Mouse (Mus musculus) lung, embryonic 15.5 days (tissue): ENCODE results near the gene Npm1. TPM values are rescaled to one million over a fixed set of nuclear protein-coding genes. Genes with fewer than 3 reads are reported as not detected.
A peak's percentile ranks its signal among the peaks of the same experiment; 100 is the strongest.

ENCODE experiments used
- ATAC-seq: fragments of 200-750 bp; cut with Nextera tagmentation; 2 replicates; pipeline ENCODE4 v1.8.0; 2017; ENCODE audit warnings: moderate number of reproducible peaks, borderline replicate concordance; ENCODE audit not compliant: low FRiP score, low TSS enrichment; ENCODE audit errors: extremely low read depth
- H3K27ac ChIP-seq: fragments of 300-500 bp; sonication (generic); 2 replicates; pipeline ENCODE4 v1.5.1; 2015; ENCODE audit warnings: moderate library complexity, mild to moderate bottlenecking, inconsistent platforms
- H3K27me3 ChIP-seq: fragments of 300-500 bp; sonication (generic); 2 replicates; pipeline ENCODE4 v1.6.1; 2015; ENCODE audit warnings: inconsistent platforms
- H3K36me3 ChIP-seq: fragments of 300-500 bp; sonication (generic); 2 replicates; pipeline ENCODE4 v1.6.1; 2015; ENCODE audit warnings: inconsistent platforms
- H3K4me1 ChIP-seq: fragments of 300-500 bp; sonication (generic); 2 replicates; pipeline ENCODE4 v1.6.1; 2015; ENCODE audit warnings: inconsistent platforms
- H3K4me2 ChIP-seq: fragments of 300-500 bp; sonication (generic); 2 replicates; pipeline ENCODE4 v1.6.1; 2015; ENCODE audit warnings: inconsistent platforms, mild to moderate bottlenecking, moderate library complexity
- H3K4me3 ChIP-seq: fragments of 300-500 bp; sonication (generic); 2 replicates; pipeline ENCODE4 v1.5.1; 2015; ENCODE audit warnings: mild to moderate bottlenecking, inconsistent platforms
- H3K9ac ChIP-seq: fragments of 300-500 bp; sonication (generic); 2 replicates; pipeline ENCODE4 v1.6.1; 2015; ENCODE audit warnings: inconsistent platforms
- H3K9me3 ChIP-seq: fragments of 300-500 bp; sonication (generic); 2 replicates; pipeline ENCODE4 v1.6.1; 2016; ENCODE audit warnings: inconsistent platforms
- WGBS: fragments of 180-500 bp; shearing (Covaris S2); methylation state at CpG from one replicate; pipeline ENCODE4 v1.1.7; 2015; 5-methylcytosine and 5-hydroxymethylcytosine counted together
- polyA plus RNA-seq: library from polyadenylated mRNA; unstranded; fragments of >200 nt; fragmentation: Nextera tagmentation; extraction: Ambion mirVana; gene quantifications from 2 replicates; pipeline ENCODE4 v1.2.1, GENCODE M21; 2015

Npm1 gene
- polyA plus RNA-seq = 921 and 961 TPM in 2 replicates

DNA sequence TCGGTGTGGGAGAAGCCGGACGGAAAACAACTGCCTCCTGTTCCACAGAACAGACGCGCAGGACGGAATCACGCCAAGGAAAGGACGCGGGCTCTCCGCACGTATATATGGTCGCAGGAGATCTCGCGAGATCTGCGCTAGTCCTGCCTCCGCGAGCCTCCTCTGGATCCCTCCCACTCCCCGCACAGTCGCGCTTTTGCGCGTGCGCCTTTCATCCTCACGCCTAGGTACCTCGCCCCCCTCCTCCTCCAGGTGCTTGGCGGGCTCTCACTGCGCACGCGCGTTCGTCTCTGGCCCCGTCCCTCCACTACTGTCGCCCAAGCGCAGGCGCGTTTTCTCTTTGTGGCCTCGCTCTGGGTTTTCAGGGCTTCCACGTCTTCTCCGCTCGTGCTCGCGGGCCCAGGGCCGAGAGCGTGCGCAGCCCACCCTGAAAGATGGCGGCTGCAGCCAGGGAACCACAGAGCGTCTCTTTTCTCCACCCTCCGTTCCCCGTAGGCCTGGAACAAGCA, at the start of gene Npm1:
Npm1 (minus strand) TSS at position 209 of the 509 bp plus-strand sequence.
- peak; percentile 97 for ATAC-seq
- Histone ChIP-seq H3K9me3 (no peaks in the 10 kb centered on the region), H3K36me3 (peaks cover 30% of the 10 kb centered on the region), H3K4me1 (peaks cover 15% of the 10 kb centered on the region), H3K4me3 (peak within 1 kb of the TSS; percentile 98), H3K27me3 (no peaks in the 10 kb centered on the region), H3K9ac (peak within 1 kb of the TSS; percentile 92), H3K27ac (peak within 1 kb of the TSS; percentile 91), H3K4me2 (peak within 1 kb of the TSS; percentile 73)
- 3% methylated on average over 49 of the region's 49 CpGs for WGBS

GRCm38 (mm10) chr11:33207411-33207810, 44.4 kb upstream of the Npm1 start:
- Histone ChIP-seq H3K4me2 (no peak overlapping the region), H3K4me1 (peaks cover 14% of the 10 kb centered on the region), H3K27ac (no peak overlapping the region), H3K27me3 (peaks cover 63% of the 10 kb centered on the region), H3K4me3 (no peak overlapping the region), H3K9ac (no peak overlapping the region), H3K36me3 (no peaks in the 10 kb centered on the region), H3K9me3 (no peaks in the 10 kb centered on the region)
- ATAC-seq = no peak
- WGBS = 74% methylated on average over 2 of the region's 2 CpGs

DNA sequence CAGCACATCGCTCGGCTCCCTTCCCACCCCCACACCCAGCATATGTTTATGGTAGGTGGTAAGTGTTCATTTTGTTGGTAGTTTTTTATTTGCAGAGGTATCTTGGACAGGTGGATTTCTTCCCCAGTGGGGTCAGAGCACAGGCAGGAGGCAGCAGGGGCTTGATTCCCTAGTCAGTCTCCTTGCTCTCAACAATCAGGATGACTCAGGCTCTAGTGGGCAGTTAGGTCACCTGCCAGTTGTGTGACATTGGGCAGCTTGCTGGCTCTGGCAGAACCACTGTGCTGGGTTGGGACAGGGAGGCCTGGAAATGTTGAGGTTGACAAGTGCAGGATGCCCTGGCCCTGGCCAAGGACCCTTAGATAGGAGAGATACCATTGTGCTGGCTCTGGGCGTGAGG, 42.0 kb upstream of the Npm1 start:
- Histone ChIP-seq H3K4me3 (no peak overlapping the region), H3K36me3 (no peaks in the 10 kb centered on the region), H3K27me3 (peaks cover 88% of the 10 kb centered on the region), H3K4me2 (no peak overlapping the region), H3K4me1 (peaks cover 33% of the 10 kb centered on the region), H3K27ac (no peak overlapping the region), H3K9ac (no peak overlapping the region), H3K9me3 (no peaks in the 10 kb centered on the region)
- no peak for ATAC-seq
- WGBS = 10% methylated on average over 3 of the region's 3 CpGs

GRCm38 (mm10) chr11:33204329-33204705, 41.3 kb upstream of the Npm1 start:
- H3K4me3 ChIP-seq = no peak overlapping the region
- no peak overlapping the region for H3K27ac ChIP-seq
- peaks cover 37% of the 10 kb centered on the region for H3K4me1 ChIP-seq
- H3K27me3 ChIP-seq = peaks cover 94% of the 10 kb centered on the region
- under 1% methylated on average over 18 of the region's 18 CpGs for WGBS
- no peak overlapping the region for H3K4me2 ChIP-seq
- ATAC-seq = no peak
- no peak overlapping the region for H3K9ac ChIP-seq
- H3K36me3 ChIP-seq = no peaks in the 10 kb centered on the region
- no peaks in the 10 kb centered on the region for H3K9me3 ChIP-seq

DNA sequence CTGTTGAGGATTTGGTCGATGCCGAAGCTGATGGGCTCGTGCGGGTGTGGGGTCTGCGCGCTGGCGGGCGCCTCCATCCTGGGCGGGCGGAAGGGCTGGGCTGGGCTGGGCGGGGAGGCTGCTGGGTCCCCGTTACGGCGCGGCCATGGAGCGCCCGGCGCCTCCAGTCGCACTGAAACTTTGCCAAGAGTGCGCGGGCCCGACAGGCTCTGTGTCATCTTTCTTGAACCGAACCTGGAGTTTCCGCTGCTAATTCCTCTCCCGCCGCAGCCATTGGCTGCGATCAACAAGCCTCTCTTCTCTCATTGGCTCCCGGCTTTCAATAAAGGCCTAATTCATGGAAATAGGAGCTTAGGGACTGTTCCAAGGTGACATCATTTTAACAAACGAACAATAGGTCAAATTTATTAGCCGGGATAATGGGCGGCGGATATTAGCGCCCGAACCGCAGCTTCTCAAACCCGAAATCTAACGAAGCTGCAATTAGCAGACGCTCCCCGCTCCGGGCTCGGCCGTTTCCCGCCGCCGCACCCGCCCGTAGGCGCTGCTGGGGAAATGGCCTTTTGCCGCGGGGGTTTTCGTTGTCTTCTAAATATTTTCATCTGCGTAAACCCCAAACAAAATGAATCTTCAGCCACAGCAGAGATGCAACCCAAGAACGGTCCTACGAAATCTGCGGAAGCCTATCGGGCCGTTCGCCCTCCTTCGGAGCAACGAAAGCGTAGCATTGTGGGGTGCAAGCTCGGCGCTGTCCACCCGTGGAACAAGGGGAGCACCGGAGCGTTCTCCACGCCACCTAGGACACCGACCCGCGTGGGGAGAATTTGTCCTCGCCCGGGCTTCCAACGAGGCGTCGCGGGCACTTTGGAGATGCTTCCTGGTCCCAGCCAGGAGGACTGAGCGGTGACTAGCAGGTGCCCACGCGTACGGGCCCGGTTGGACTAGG, 40.6 kb upstream of the Npm1 start, which contains the start of gene Tlx3:
Tlx3 (minus strand) TSS at position 207 of the 946 bp plus-strand sequence.
- H3K36me3 ChIP-seq = no peaks in the 10 kb centered on the region
- peaks cover 99% of the 10 kb centered on the region for H3K27me3 ChIP-seq
- no peaks in the 10 kb centered on the region for H3K9me3 ChIP-seq
- H3K4me1 ChIP-seq = peaks cover 37% of the 10 kb centered on the region
- H3K4me3 ChIP-seq = peak within 1 kb of the TSS; percentile 23
- ATAC-seq = no peak
- whole genome bisulfite sequencing = under 1% methylated on average over 81 of the region's 81 CpGs
- H3K27ac ChIP-seq = no peak within 1 kb of the TSS
- H3K4me2 ChIP-seq = peak within 1 kb of the TSS; percentile 47
- no peak within 1 kb of the TSS for H3K9ac ChIP-seq

DNA sequence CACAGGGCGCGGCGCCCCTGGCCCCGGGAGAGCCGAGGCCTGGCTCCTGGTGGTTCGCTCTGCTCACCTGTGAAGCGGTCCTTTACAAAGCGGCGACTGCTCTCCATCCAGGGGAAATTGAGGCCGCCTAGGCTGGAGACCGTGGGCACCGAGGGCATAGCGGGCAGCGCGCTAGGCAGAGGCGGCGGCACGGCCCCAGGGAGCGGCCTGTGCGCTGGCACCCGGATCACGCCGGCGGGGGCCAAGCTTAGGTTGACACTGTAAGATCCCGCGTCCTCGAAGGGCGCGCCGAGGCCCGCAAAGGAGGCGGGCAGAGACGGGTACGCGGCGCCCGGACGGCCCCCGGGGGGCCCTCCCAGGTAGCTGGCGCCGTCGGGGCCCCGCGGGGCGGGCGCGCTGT, 40.0 kb upstream of the Npm1 start:
- Histone ChIP-seq H3K27ac (no peak overlapping the region), H3K9ac (no peak overlapping the region), H3K36me3 (no peaks in the 10 kb centered on the region), H3K4me3 (peak overlapping the region; percentile 23), H3K4me2 (peak overlapping the region; percentile 47), H3K9me3 (no peaks in the 10 kb centered on the region), H3K27me3 (peaks cover 99% of the 10 kb centered on the region), H3K4me1 (peaks cover 37% of the 10 kb centered on the region)
- under 1% methylated on average over 47 of the region's 47 CpGs for WGBS
- peak; percentile 16; the same call in 1 of the 2 replicates for ATAC-seq

DNA sequence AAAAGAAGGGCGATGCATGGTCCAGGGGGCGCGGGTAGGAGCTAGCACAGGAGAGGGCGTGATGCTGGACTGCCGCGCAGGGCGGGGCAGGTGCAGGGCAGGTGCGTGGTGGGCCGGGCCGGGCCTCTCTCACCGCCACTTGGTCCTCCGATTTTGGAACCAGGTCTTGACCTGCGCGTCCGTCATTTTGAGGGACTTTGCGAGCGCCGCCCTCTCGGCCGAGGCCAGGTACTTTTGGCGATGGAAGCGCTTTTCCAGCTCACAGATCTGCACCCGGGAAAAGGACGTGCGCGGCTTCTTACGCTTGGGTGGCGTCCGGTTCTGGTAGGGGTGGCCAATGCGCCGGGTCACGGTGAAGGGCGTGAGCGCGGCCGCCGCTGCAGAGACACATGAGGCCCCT, 39.3 kb upstream of the Npm1 start:
- WGBS = 1% methylated on average over 37 of the region's 37 CpGs
- Histone ChIP-seq H3K27ac (no peak overlapping the region), H3K36me3 (no peaks in the 10 kb centered on the region), H3K9ac (no peak overlapping the region), H3K4me2 (no peak overlapping the region), H3K4me1 (peaks cover 37% of the 10 kb centered on the region), H3K4me3 (no peak overlapping the region), H3K27me3 (peaks cover 99% of the 10 kb centered on the region), H3K9me3 (no peaks in the 10 kb centered on the region)
- ATAC-seq = no peak

DNA sequence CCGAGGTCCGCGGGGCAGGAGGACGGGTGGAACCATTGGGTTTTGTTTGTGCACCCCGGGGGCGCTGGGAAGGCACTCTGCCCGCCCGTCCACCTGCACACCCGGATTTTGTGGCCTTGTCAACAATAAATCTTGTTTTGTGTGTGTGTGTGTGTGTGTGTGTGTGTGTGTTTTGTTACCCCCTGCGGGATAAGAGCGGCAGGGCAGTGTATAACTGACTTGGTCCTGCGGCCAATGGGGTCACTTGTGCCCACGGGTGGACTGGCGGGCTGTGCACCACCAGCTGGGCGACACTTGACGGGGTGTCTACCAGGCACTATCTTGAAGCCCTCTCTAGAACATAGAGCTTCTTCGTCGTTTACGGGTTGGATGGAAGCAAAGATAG, 38.6 kb upstream of the Npm1 start:
- 4% methylated on average over 19 of the region's 19 CpGs for WGBS
- ATAC-seq = 0 out of 2 replicates have a peak, but pooled peaks have one; percentile 1

GRCm38 (mm10) chr11:33200764-33201625, 38.0 kb upstream of the Npm1 start:
- Histone ChIP-seq H3K4me1 (peaks cover 43% of the 10 kb centered on the region), H3K4me2 (peak overlapping the region; percentile 55), H3K9me3 (no peaks in the 10 kb centered on the region), H3K9ac (0 out of 2 replicates have a peak overlapping the region, but pooled peaks have one; percentile 3), H3K4me3 (peak overlapping the region; percentile 32), H3K27ac (no peak overlapping the region), H3K36me3 (no peaks in the 10 kb centered on the region), H3K27me3 (peaks cover 100% of the 10 kb centered on the region)
- peak; percentile 40; the same call in 1 of the 2 replicates for ATAC-seq
- under 1% methylated on average over 74 of the region's 76 CpGs for WGBS

More for the DNA sequence above, 38.6 kb upstream of the Npm1 start:
- peak overlapping the region; percentile 55 for H3K4me2 ChIP-seq
- H3K4me1 ChIP-seq = peaks cover 40% of the 10 kb centered on the region
- no peak overlapping the region for H3K9ac ChIP-seq
- peak overlapping the region; percentile 32 for H3K4me3 ChIP-seq
- no peaks in the 10 kb centered on the region for H3K9me3 ChIP-seq
- no peaks in the 10 kb centered on the region for H3K36me3 ChIP-seq
- peaks cover 100% of the 10 kb centered on the region for H3K27me3 ChIP-seq
- H3K27ac ChIP-seq = no peak overlapping the region

- no peak for ATAC-seq
- Histone ChIP-seq H3K4me3 (peak overlapping the region; percentile 32), H3K27me3 (peaks cover 100% of the 10 kb centered on the region), H3K9ac (no peak overlapping the region), H3K4me2 (peak overlapping the region; percentile 55), H3K36me3 (no peaks in the 10 kb centered on the region), H3K9me3 (no peaks in the 10 kb centered on the region), H3K4me1 (peaks cover 43% of the 10 kb centered on the region), H3K27ac (no peak overlapping the region)
- WGBS = 1% methylated on average over 45 of the region's 45 CpGs
These were observed 37.1 kb upstream of the Npm1 start for GRCm38 (mm10) chr11:33199906-33200763.

DNA sequence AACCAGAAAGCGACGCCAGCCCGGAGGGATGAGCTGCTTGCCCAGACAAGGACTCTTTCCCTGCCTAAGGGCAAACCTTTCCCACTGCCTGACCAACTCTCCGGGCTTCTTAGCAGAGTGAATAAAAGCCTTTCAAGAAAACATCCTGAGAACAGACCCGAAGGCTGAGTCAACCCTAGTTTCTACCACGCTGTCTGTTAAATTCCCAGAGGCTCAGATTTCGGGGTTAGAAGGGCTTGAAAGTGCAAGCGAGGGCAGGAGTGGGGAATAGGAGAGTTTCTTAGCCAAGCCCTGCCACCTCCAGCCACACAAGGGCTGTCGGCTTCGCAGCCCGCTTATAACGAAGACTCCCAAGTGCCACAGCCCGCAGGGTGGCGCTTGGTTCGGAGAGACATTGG, 36.1 kb upstream of the Npm1 start:
- Histone ChIP-seq H3K4me3 (no peak overlapping the region), H3K27ac (no peak overlapping the region), H3K36me3 (no peaks in the 10 kb centered on the region), H3K9ac (no peak overlapping the region), H3K9me3 (no peaks in the 10 kb centered on the region), H3K4me2 (no peak overlapping the region), H3K4me1 (peaks cover 42% of the 10 kb centered on the region), H3K27me3 (peaks cover 97% of the 10 kb centered on the region)
- no peak for ATAC-seq
- 4% methylated on average over 15 of the region's 15 CpGs for WGBS
